Mouse (Mus musculus): ENCODE data around the gene Gm10282. TPM values are rescaled to one million over a fixed set of nuclear protein-coding genes. Genes with fewer than 3 reads are reported as not detected.

The Gm10282 gene
- polyA plus RNA-seq (2012; ENCODE audit: insufficient read depth, insufficient read length, missing spikeins): 6.7 TPM in 1 of 2 replicates, not detected in the other

DNA sequence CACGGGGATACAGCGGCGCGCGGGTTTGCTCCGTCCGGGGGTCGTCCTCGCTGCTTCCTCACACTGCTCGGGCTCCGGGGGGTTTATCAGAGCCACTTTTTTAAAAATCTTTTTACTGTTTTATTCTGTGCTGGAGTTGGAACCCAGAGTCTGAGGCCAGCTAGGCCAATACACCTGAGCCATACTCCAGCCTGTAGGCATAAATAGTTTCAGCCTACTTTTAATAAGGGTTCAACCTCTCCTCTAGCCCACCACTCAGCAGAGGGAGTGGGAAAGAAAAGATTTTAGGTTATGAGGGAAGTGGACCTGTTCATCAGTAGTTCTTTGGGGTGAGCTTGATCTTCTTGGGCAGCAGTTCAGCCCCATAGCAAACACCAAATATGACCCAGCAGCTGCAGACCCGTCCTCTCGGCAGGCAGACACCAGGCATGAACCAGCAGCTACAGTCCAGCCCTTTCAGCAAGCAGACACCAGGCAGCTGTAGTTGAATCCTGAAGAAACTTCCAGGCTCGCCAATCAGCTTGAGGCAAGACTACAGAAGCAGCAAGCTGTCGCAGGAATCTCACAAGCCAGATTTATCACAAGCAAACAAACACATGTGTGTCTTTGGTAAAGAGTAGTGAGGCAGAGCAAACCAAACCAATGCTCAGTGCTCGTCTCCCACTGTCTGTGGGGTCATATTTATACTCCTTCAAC, at the start of gene Gm10282:
Gene Gm10282 (minus strand): TSS at position 51 of the 696 bp plus-strand sequence.
- no peak within 1 kb of the TSS for H3K4me3 ChIP-seq (ENCODE audit: insufficient read depth, low read length)
- TF ChIP-seq POLR2A (IDR thresholded peaks at IDR 0.05; ENCODE audit: borderline replicate concordance, low read depth, low read length) (no peak), CTCF (IDR thresholded peaks at IDR 0.05; ENCODE audit: low read depth, low read length) (no peak)
- peaks cover 7% of the 10 kb centered on the region for H3K4me1 ChIP-seq (ENCODE audit: control insufficient read depth, insufficient read depth, low read length)
- H3K27ac ChIP-seq (ENCODE audit: insufficient read depth, low read depth, low read length): no peak within 1 kb of the TSS

- H3K4me1 ChIP-seq (ENCODE audit: control insufficient read depth, insufficient read depth, low read length): peaks cover 24% of the 10 kb centered on the region
Observed at GRCm38 (mm10) chr8:72354272-72354671, 49.2 kb upstream of the Gm10282 start.

DNA sequence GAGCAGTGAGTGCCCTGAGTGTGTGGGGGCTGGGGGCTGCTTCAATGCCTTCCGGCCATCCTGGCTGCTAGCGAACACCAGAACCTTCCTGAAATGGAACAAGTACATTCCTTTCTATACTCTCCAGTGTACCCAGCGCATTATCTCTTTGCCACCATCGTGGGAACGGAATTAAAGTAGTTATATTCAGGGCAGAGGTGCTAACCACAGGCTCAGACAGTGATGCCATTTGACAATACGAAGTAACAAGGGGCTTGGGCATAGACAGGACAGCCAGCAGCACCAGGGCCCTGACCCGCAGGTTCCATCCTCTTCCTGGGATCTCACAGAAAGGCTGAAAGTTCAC, 48.6 kb upstream of the Gm10282 start:
- Histone ChIP-seq H3K27ac (ENCODE audit: insufficient read depth, low read depth, low read length) (no peak overlapping the region), H3K4me1 (ENCODE audit: control insufficient read depth, insufficient read depth, low read length) (peaks cover 30% of the 10 kb centered on the region), H3K4me3 (ENCODE audit: insufficient read depth, low read length) (no peak overlapping the region)
- TF ChIP-seq CTCF (IDR thresholded peaks at IDR 0.05; ENCODE audit: low read depth, low read length): no peak
- TF ChIP-seq POLR2A (IDR thresholded peaks at IDR 0.05; ENCODE audit: borderline replicate concordance, low read depth, low read length): no peak

More at GRCm38 (mm10) chr8:72354272-72354671, 49.2 kb upstream of the Gm10282 start:
- H3K4me3 ChIP-seq (ENCODE audit: insufficient read depth, low read length): no peak overlapping the region
- TF ChIP-seq CTCF (IDR thresholded peaks at IDR 0.05; ENCODE audit: low read depth, low read length) (no peak), POLR2A (IDR thresholded peaks at IDR 0.05; ENCODE audit: borderline replicate concordance, low read depth, low read length) (no peak)
- H3K27ac ChIP-seq (ENCODE audit: insufficient read depth, low read depth, low read length): no peak overlapping the region

GRCm38 (mm10) chr8:72352951-72353699, 48.1 kb upstream of the Gm10282 start:
- no peak for TF ChIP-seq POLR2A (IDR thresholded peaks at IDR 0.05; ENCODE audit: borderline replicate concordance, low read depth, low read length)
- TF ChIP-seq CTCF (IDR thresholded peaks at IDR 0.05; ENCODE audit: low read depth, low read length): no peak
- Histone ChIP-seq H3K4me1 (ENCODE audit: control insufficient read depth, insufficient read depth, low read length) (peaks cover 35% of the 10 kb centered on the region), H3K4me3 (ENCODE audit: insufficient read depth, low read length) (no peak overlapping the region), H3K27ac (ENCODE audit: insufficient read depth, low read depth, low read length) (no peak overlapping the region)

DNA sequence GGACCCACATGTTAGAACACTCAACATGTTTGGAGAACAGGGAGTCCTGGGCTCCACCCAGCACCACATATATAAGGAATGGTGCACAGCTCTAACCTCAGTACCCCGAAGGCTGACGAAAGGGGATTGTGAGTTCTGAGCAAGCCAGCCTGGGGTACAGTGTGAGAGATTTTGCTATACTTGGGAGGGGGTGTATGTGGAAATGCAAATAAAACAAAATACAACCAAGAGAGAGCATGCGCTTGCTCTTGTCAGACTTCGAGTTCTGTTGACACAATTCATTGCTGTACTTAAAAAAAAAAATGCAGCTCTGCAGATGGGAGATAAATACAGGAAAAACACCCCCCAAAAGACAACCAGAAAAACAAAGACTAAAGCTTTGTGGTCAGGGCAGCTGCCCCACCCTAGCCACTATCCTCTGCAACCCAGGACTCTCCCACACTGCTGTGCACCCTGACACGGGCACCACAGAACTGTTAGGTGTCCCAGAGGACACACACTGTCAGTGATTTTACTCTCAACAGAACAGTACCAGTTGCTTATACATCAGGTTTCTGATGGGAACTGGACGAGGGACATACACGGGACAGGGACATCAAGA, 46.4 kb upstream of the Gm10282 start:
- Histone ChIP-seq H3K4me3 (ENCODE audit: insufficient read depth, low read length) (no peak overlapping the region), H3K4me1 (ENCODE audit: control insufficient read depth, insufficient read depth, low read length) (peaks cover 38% of the 10 kb centered on the region), H3K27ac (ENCODE audit: insufficient read depth, low read depth, low read length) (no peak overlapping the region)
- TF ChIP-seq CTCF (IDR thresholded peaks at IDR 0.05; ENCODE audit: low read depth, low read length) (no peak), POLR2A (IDR thresholded peaks at IDR 0.05; ENCODE audit: borderline replicate concordance, low read depth, low read length) (no peak)

DNA sequence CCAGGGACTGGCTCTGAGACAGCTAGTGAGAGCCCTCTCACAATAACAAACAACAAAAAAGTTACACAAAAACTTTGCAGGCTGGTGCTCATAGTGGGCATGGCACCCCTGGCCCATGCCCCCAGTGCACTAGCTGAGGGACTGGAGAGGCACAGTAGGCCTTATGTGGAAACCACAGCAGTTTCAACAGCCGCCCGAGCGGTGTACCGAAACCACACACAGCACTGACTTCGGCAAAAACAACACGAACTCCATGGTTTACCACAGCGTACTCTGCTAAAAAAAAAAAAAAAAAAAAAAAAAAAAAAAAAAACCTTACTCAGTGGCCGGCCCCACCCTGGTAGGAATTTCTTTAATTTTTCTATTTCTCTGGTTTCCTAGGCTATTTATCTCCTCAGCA, 45.7 kb upstream of the Gm10282 start:
- Histone ChIP-seq H3K27ac (ENCODE audit: insufficient read depth, low read depth, low read length) (peak overlapping the region; percentile 77), H3K4me1 (ENCODE audit: control insufficient read depth, insufficient read depth, low read length) (peaks cover 38% of the 10 kb centered on the region), H3K4me3 (ENCODE audit: insufficient read depth, low read length) (no peak overlapping the region)
- no peak for TF ChIP-seq POLR2A (IDR thresholded peaks at IDR 0.05; ENCODE audit: borderline replicate concordance, low read depth, low read length)

DNA sequence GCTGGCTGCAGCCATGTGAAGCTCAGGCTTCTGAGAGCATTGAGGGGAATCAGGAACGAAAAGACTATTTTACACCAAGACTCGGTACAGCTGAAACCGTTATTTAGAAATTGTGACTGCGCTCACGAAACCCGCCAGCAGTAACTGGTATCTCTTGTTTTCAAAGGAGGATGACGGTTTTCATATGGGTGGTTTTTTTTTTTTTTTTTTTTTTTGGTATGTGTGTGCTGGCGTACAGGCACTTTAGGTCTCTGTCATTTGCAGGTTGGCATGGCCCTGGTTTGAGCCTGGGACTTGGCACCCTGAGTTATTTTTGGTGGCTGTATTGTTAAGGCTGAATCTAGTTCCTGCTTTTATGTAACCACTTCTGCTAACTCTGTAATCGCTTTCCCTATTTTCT, 44.8 kb upstream of the Gm10282 start:
- Histone ChIP-seq H3K27ac (ENCODE audit: insufficient read depth, low read depth, low read length) (peak overlapping the region; percentile 77), H3K4me1 (ENCODE audit: control insufficient read depth, insufficient read depth, low read length) (peaks cover 38% of the 10 kb centered on the region), H3K4me3 (ENCODE audit: insufficient read depth, low read length) (no peak overlapping the region)
- TF ChIP-seq CTCF (IDR thresholded peaks at IDR 0.05; ENCODE audit: low read depth, low read length) (no peak), POLR2A (IDR thresholded peaks at IDR 0.05; ENCODE audit: borderline replicate concordance, low read depth, low read length) (no peak)

DNA sequence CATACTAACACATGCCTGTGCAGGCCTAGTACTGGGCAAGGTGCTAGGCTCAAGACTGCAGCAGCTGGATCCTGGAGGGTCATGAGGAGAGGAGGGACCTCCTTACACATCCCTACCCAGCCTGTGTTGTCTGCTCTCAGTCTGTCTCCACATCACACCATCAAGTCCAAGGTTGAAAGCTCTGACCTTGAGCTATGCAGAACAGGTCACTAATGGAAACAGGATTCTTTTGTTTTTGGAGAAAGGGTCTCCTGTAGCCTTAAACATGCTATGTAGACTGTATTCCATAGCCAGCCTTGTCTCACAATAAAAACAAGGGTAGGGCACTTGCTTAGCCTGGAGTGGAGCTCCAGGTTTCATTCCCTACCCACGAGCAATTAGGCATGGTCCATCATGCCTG, 43.9 kb upstream of the Gm10282 start:
- no peak overlapping the region for H3K27ac ChIP-seq (ENCODE audit: insufficient read depth, low read depth, low read length)
- H3K4me1 ChIP-seq (ENCODE audit: control insufficient read depth, insufficient read depth, low read length): peaks cover 38% of the 10 kb centered on the region
- TF ChIP-seq CTCF (IDR thresholded peaks at IDR 0.05; ENCODE audit: low read depth, low read length) (no peak), POLR2A (IDR thresholded peaks at IDR 0.05; ENCODE audit: borderline replicate concordance, low read depth, low read length) (no peak)
- no peak overlapping the region for H3K4me3 ChIP-seq (ENCODE audit: insufficient read depth, low read length)

DNA sequence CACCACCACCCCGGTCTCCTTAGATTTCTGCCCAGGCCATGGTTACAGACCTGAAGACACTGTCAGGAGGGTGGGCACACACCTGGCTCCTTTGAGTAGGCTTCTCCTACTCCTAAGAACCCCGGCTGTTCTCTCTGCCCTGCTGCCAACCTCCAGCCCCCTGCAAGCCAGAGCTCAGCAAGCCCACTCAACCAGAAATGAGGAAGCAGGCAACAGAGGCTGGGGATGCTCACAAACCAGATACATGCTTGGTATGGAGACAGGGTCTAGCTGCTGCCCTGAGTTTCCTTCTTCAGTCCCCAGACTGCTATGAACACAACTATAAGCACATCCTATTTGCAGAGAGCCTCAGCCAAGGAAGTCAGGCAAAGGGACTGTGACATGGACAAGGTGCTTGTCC, 43.1 kb upstream of the Gm10282 start:
- Histone ChIP-seq H3K4me3 (ENCODE audit: insufficient read depth, low read length) (no peak overlapping the region), H3K4me1 (ENCODE audit: control insufficient read depth, insufficient read depth, low read length) (peaks cover 38% of the 10 kb centered on the region), H3K27ac (ENCODE audit: insufficient read depth, low read depth, low read length) (no peak overlapping the region)
- TF ChIP-seq POLR2A (IDR thresholded peaks at IDR 0.05; ENCODE audit: borderline replicate concordance, low read depth, low read length): no peak
- TF ChIP-seq CTCF (IDR thresholded peaks at IDR 0.05; ENCODE audit: low read depth, low read length): no peak

DNA sequence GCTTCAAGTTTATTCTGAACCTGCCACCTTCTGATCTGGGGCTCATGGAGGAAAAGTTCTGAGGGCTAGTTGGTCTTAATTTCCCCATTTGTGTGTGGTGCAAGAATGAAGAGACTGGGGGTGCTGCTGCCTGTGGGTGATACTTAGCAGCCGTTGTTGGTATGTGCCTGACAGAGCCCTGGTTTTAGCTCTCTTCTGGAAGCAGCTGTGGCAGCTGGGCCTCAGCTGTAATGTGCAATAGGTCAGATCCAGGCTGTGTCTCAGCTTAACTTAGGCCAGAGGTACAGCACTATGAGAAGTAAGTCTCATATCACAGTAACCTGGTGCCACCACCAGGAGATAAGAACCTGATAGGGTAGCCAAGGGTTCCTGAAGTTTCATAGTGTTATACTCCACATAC, 42.5 kb upstream of the Gm10282 start:
- TF ChIP-seq CTCF (IDR thresholded peaks at IDR 0.05; ENCODE audit: low read depth, low read length) (no peak), POLR2A (IDR thresholded peaks at IDR 0.05; ENCODE audit: borderline replicate concordance, low read depth, low read length) (no peak)
- H3K27ac ChIP-seq (ENCODE audit: insufficient read depth, low read depth, low read length): no peak overlapping the region
- no peak overlapping the region for H3K4me3 ChIP-seq (ENCODE audit: insufficient read depth, low read length)
- peaks cover 38% of the 10 kb centered on the region for H3K4me1 ChIP-seq (ENCODE audit: control insufficient read depth, insufficient read depth, low read length)
